Comparison of ENCODE assay signal across 8 mouse cellular contexts in the genomic region with DNA sequence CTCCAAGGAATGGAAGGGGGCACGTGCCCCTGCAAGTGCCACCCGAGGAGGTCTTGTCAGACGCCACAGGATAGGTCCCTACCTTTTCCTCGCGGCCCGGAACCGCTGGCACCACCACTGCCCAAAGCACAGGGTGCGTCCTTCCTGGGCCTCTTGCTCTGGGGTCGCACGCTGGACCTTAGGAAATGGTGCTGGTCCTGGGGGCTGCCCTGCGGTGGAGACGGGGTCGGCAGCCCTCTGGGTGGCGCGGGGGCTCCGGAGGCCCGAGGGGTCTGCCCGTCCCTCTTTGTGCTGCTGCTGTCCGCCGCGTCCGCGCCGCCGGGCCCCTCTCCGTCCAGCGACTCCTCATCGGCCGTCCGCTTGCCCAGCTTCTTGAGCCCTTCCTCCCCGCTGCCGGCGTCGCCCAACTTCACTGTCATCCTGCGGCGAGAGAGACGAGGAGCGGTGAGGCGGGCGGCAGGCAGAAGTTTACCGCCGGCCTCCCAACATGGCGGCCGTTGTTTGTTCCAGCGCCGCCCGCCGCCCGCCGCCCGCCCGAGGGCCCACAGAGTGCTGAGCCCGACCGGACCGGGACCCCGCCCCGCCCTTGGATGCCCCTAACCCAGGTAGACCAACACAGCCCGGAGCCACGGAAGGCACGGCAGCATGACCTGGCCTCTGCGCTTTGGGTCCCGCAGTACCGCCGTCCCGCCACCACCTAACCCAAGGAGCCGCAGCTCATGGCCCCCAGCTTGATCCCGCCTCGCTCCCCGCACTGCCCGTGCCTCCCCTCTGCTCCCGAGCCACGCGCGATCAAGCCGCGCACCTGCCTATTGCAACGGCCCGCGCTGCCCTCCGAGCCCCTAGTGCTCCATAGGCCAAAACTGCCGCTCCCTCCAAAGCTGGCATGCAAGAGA. TPM values are rescaled to one million over a fixed set of nuclear protein-coding genes. Genes with fewer than 3 reads are reported as not detected.
A peak's percentile ranks its signal among the peaks of the same experiment; 100 is the strongest.
DNase-seq lines count a peak whose midpoint lies in the region; ATAC-seq lines count a peak whose summit lies in the region.

No protein-coding gene starts in this region.

- under 1% methylated on average over 81 of the region's 81 CpGs for WGBS in liver, embryonic 16.5 days (ENCODE audit: insufficient replicate concordance)
- WGBS in neural tube, embryonic 12.5 days, result under 1% methylated on average over 80 of the region's 81 CpGs

- H3K36me3 ChIP-seq in liver, embryonic 16.5 days (ENCODE audit: control insufficient read depth, insufficient read depth), result peaks cover 22% of the 10 kb centered on the region
- peaks cover 25% of the 10 kb centered on the region for H3K36me3 ChIP-seq in neural tube, embryonic 12.5 days

- peaks cover 15% of the 10 kb centered on the region for H3K4me1 ChIP-seq in liver, embryonic 16.5 days (ENCODE audit: control insufficient read depth, low read depth, low read length)
- H3K4me1 ChIP-seq in neural tube, embryonic 12.5 days, result peaks cover 17% of the 10 kb centered on the region

- no peak for ATAC-seq in liver, embryonic 16.5 days (ENCODE audit: low read depth)
- no peak for ATAC-seq in neural tube, embryonic 12.5 days (ENCODE audit: low FRiP score, low read depth)

- no peaks in the 10 kb centered on the region for H3K9me3 ChIP-seq in liver, embryonic 16.5 days (replicated peaks; ENCODE audit: control insufficient read depth, low read length)
- H3K9me3 ChIP-seq in neural tube, embryonic 12.5 days, result no peaks in the 10 kb centered on the region

- peak; percentile 7 for DNase-seq in layer of hippocampus, postnatal 36 days
- no peak for DNase-seq in layer of hippocampus, adult 18-20 months (ENCODE audit: low spot score in 2 of 2)
- DNase-seq in cerebellum, adult 9-11 months, result peak; percentile 24
- DNase-seq in gastrocnemius, postnatal 10 days, result peak; percentile 40
- peak; percentile 62 for DNase-seq in induced T-regulatory cell, adult 2 months (ENCODE audit: low read depth)
- DNase-seq in thymus, postnatal 0 days (ENCODE audit: low spot score), result peak; percentile 41

- H3K4me3 ChIP-seq in liver, embryonic 16.5 days (ENCODE audit: low read depth, low read length), result peak overlapping the region; percentile 96
- H3K4me3 ChIP-seq in neural tube, embryonic 12.5 days, result peak overlapping the region; percentile 100

- no peaks in the 10 kb centered on the region for H3K27me3 ChIP-seq in liver, embryonic 16.5 days (ENCODE audit: control insufficient read depth, insufficient read depth, low read depth, low read length)
- no peaks in the 10 kb centered on the region for H3K27me3 ChIP-seq in neural tube, embryonic 12.5 days (replicated peaks)

- peak overlapping the region; percentile 60 for H3K4me2 ChIP-seq in liver, embryonic 16.5 days (ENCODE audit: low read depth, low read length)
- peak overlapping the region; percentile 97 for H3K4me2 ChIP-seq in neural tube, embryonic 12.5 days (replicated peaks)

- peak overlapping the region; percentile 93 for H3K27ac ChIP-seq in liver, embryonic 16.5 days (ENCODE audit: low read length)
- peak overlapping the region; percentile 50; the same call in 1 of the 2 replicates for H3K27ac ChIP-seq in neural tube, embryonic 12.5 days

- peak overlapping the region; percentile 95 for H3K9ac ChIP-seq in liver, embryonic 16.5 days (ENCODE audit: low read depth, low read length)
- H3K9ac ChIP-seq in neural tube, embryonic 12.5 days, result peak overlapping the region; percentile 88

RNA-seq across cellular contexts. Expression of gene Cramp1l, which starts 1.7 kb away (rescaled TPM):
- total RNA-seq in layer of hippocampus, postnatal 36 days (2021), result 10 to 100 TPM; 27.2 to 28.3 TPM
- 10 to 100 TPM; 27.2 to 27.8 TPM for total RNA-seq in layer of hippocampus, adult 18-20 months (2021)
- 1 to 10 TPM; 9.1 to 9.9 TPM for total RNA-seq in gastrocnemius, postnatal 10 days (2021)
- polyA plus RNA-seq in liver, embryonic 16.5 days (2015; fragmentation: Nextera tagmentation; extraction: Ambion mirVana), result 2.7 and 2.9 TPM in 2 replicates
- 12.0 and 13.1 TPM in 2 replicates for polyA plus RNA-seq in neural tube, embryonic 12.5 days (2016; fragmentation: Nextera tagmentation; extraction: Ambion mirVana)
- 4.7 and 5.4 TPM in 2 replicates for polyA plus RNA-seq in thymus, postnatal 0 days (2015; fragmentation: Nextera tagmentation; extraction: Ambion mirVana)

RNA-seq across cellular contexts. Expression of gene Ift140, which starts 2.0 kb away (rescaled TPM):
- 10 to 100 TPM; 23.8 to 24.0 TPM for total RNA-seq in layer of hippocampus, postnatal 36 days (2021)
- 10 to 100 TPM; 21.2 to 23.2 TPM for total RNA-seq in layer of hippocampus, adult 18-20 months (2021)
- 1 to 10 TPM; 6.3 to 7.3 TPM for total RNA-seq in gastrocnemius, postnatal 10 days (2021)
- polyA plus RNA-seq in liver, embryonic 16.5 days (2015; fragmentation: Nextera tagmentation; extraction: Ambion mirVana), result 145 and 146 TPM in 2 replicates
- polyA plus RNA-seq in neural tube, embryonic 12.5 days (2016; fragmentation: Nextera tagmentation; extraction: Ambion mirVana), result 23.0 and 29.4 TPM in 2 replicates
- 10.6 and 11.7 TPM in 2 replicates for polyA plus RNA-seq in thymus, postnatal 0 days (2015; fragmentation: Nextera tagmentation; extraction: Ambion mirVana)

RNA-seq across cellular contexts. Expression of gene Jpt2, which starts 53.4 kb away (rescaled TPM):
- total RNA-seq in layer of hippocampus, postnatal 36 days (2021), result 1 to 10 TPM; 5.5 to 6.3 TPM
- 1 to 10 TPM; 5.9 to 6.4 TPM for total RNA-seq in layer of hippocampus, adult 18-20 months (2021)
- 10 to 100 TPM; 17.2 to 24.5 TPM for total RNA-seq in gastrocnemius, postnatal 10 days (2021)
- 52.6 and 53.6 TPM in 2 replicates for polyA plus RNA-seq in liver, embryonic 16.5 days (2015; fragmentation: Nextera tagmentation; extraction: Ambion mirVana)
- polyA plus RNA-seq in neural tube, embryonic 12.5 days (2016; fragmentation: Nextera tagmentation; extraction: Ambion mirVana), result 183 TPM in 2 replicates
- 54.0 and 55.2 TPM in 2 replicates for polyA plus RNA-seq in thymus, postnatal 0 days (2015; fragmentation: Nextera tagmentation; extraction: Ambion mirVana)

Comparison
In these comparisons a context has a peak if more than half of its experiments do, and no peak if none do; other contexts are left out.
1. DNase-seq: peak in layer of hippocampus, postnatal 36 days (2 of 2), cerebellum, adult 9-11 months (single experiment), gastrocnemius, postnatal 10 days (single experiment), induced T-regulatory cell, adult 2 months (single experiment) and thymus, postnatal 0 days (single experiment); none in layer of hippocampus, adult 18-20 months (0 of 2).